Mouse (Mus musculus) MEL (cell line): ENCODE data around the gene Cd86.

Source experiments
- CHD2 ChIP-seq: IDR thresholded peaks from 2 replicates; pipeline ENCODE4 v1.6.1; 2011; ENCODE audit warnings: low read length, improper control_type of control experiment
- CTCF ChIP-seq, 3 experiments: IDR thresholded peaks in 2 of 3; conservative IDR thresholded peaks in 1 of 3; 2 replicates each; pipeline ENCODE4 v1.5.1; 2011 to 2012; ENCODE audit warnings: low read length in 3 of 3, low read depth in 2 of 3, mild to moderate bottlenecking in 2 of 3, improper control_type of control experiment in 1 of 3, inconsistent platforms in 1 of 3, mixed read lengths in 1 of 3, moderate library complexity in 1 of 3; ENCODE audit not compliant: control insufficient read depth in 1 of 3, insufficient read depth in 1 of 3, poor library complexity in 1 of 3, severe bottlenecking in 1 of 3
- EP300 ChIP-seq, 2 experiments: IDR thresholded peaks; 2 replicates each; pipeline ENCODE4 v1.6.1; 2011; ENCODE audit warnings: improper control_type of control experiment in 2 of 2, low read length in 2 of 2, low read depth in 1 of 2, mild to moderate bottlenecking in 1 of 2
- MAX ChIP-seq: IDR thresholded peaks from 2 replicates; pipeline ENCODE4 v1.6.1; 2011; ENCODE audit warnings: low read length, improper control_type of control experiment
- MXI1 ChIP-seq: IDR thresholded peaks from 2 replicates; pipeline ENCODE4 v1.6.1; 2011; ENCODE audit warnings: mild to moderate bottlenecking, low read depth, low read length, improper control_type of control experiment
- MYC ChIP-seq: IDR thresholded peaks from 2 replicates; pipeline ENCODE4 v1.6.1; 2011; ENCODE audit warnings: low read depth, mild to moderate bottlenecking, low read length, improper control_type of control experiment, moderate library complexity
- POLR2A ChIP-seq, 2 experiments: IDR thresholded peaks; 2 replicates each; pipeline ENCODE4 v1.6.1; 2011 to 2012; ENCODE audit warnings: low read length in 2 of 2, mild to moderate bottlenecking in 2 of 2, control low read depth in 1 of 2, improper control_type of control experiment in 1 of 2, low read depth in 1 of 2, moderate library complexity in 1 of 2; ENCODE audit not compliant: control insufficient read depth in 1 of 2, insufficient read depth in 1 of 2, poor library complexity in 1 of 2
- TCF12 ChIP-seq: IDR thresholded peaks from 2 replicates; pipeline ENCODE4 v1.6.1; 2014; ENCODE audit warnings: low read depth, mild to moderate bottlenecking, inconsistent platforms, low read length, improper control_type of control experiment, moderate library complexity

- TF ChIP-seq EP300 (IDR thresholded peaks at IDR 0.05; ENCODE audit: low read depth in 1 of 2, low read length in 2 of 2) (no peak), POLR2A (IDR thresholded peaks at IDR 0.05; ENCODE audit: control insufficient read depth in 1 of 2, insufficient read depth in 1 of 2, low read depth in 1 of 2, low read length in 2 of 2, poor library complexity in 1 of 2) (no peak), MYC (no peak), MXI1 (no peak), CTCF (IDR thresholded peaks at IDR 0.05 in 2 of 3, conservative IDR thresholded peaks at IDR 0.05 in 1 of 3; ENCODE audit: control insufficient read depth in 1 of 3, insufficient read depth in 1 of 3, low read depth in 2 of 3, low read length in 3 of 3, poor library complexity in 1 of 3, severe bottlenecking in 1 of 3) (no peak), MAX (no peak), CHD2 (no peak), TCF12 (no peak)
These were observed 93.9 kb downstream of the Cd86 start for GRCm38 (mm10) chr16:36571942-36572341.
